Mouse (Mus musculus) spleen, postnatal 10 days (tissue): ENCODE measurements at regions not wholly inside any gene's neighbourhood (a gene's known extent, or its start where the extent isn't known, plus 50 kb on each side); places are given as distances from the start of the nearest gene placed in this dataset.

Experiments used
- DNase-seq, 2 experiments: peaks; one replicate each; pipeline ENCODE4 v3.0.0; 2021 to 2022; ENCODE audit warnings: low spot score in 2 of 2

- no peak for DNase-seq
Measured at GRCm38 (mm10) chr2:92704035-92704434, 104.5 kb downstream of the Chst1 start.

GRCm38 (mm10) chr2:92709668-92710067, 110.2 kb downstream of the Chst1 start:
- DNase-seq: no peak

GRCm38 (mm10) chr2:92711122-92711777, 111.7 kb downstream of the Chst1 start:
- DNase-seq: no peak

GRCm38 (mm10) chr2:92712266-92713144, 113.0 kb downstream of the Chst1 start:
- no peak for DNase-seq

GRCm38 (mm10) chr2:92717706-92718105, 118.2 kb downstream of the Chst1 start:
- no peak for DNase-seq

DNA sequence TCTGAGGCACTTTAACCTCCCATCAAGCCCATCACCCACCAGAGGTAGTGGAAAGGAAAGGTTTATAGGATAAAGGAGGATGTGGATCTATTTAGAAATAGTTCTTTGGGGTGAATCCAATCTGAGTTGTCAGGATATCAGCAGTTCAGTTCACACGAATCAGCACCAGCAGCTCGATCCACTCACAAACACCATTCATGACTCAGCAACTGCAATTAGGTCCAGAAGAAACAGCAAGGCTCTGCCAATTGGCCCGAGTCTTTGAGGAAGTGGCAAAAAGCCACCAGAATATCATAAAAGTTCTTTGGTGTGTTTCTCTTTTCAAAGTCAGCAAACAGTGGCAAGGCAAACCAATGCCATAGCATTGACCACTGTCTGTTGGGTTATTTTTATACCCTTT, 122.4 kb downstream of the Chst1 start:
- DNase-seq: no peak

- no peak for DNase-seq
Measured at GRCm38 (mm10) chr2:92723618-92724263, 124.2 kb downstream of the Chst1 start.

GRCm38 (mm10) chr2:92726640-92727039, 127.1 kb downstream of the Chst1 start:
- no peak for DNase-seq

GRCm38 (mm10) chr2:92727241-92727640, 127.7 kb downstream of the Chst1 start:
- no peak for DNase-seq

DNA sequence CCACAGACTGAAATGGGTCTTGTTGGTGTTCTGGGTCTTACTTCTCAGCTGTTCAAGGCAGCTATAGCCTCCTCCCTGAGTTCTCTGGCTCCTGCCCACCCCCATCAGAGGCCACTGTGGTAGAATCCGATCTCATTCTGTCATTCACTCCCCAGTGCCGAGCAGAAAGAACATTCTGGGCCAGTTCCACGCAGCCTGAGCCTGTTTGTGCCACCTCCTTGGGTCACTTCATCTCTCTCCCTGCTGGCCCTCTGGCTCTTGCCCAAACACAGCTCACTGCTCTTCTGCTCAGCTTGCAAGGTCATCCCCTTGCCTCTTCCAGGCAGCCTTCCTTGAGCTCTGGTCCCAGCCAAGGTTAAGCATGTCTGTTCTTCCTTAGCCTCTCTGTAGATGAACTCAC, 128.9 kb downstream of the Chst1 start:
- no peak for DNase-seq

DNA sequence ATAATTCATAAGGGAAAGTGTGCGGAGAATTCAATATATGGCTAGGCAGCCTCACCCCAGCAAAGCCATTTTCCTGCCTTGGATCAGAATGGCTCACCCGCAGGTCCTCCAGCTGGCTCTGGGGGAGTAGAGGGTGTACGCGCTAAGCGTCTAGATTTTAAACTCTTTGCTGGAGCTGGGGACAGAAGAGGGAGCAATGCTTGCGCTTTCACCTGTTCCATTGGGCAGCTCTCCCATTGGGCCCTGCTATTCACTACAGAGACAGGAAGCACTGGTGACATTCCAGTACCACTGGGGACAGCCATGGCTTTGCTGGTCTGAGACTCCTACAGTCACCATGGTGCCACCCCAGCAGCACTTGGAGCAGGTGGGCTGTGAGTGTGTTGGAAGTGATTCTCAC, 130.9 kb downstream of the Chst1 start:
- no peak for DNase-seq

GRCm38 (mm10) chr2:92733403-92733802, 133.9 kb downstream of the Chst1 start:
- DNase-seq: no peak

DNA sequence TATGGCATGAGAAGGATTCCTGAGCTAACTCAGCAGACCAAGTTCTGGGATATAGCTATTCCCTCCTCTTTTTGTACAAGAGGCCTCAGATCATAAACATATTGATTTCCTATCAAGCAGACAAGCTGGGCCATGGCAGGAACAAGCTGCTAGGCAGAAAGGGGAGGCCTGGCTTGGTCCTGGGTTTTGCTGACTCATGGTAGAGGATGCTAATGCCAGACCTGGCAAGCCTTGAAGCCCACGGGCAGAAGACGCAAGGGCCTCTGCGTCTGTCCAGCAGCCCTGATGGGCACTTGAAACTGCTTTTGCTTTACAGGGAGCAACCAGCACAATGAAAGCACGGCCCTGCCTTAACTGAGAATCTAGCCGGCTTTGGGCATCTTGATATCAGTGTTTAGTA, 136.3 kb downstream of the Chst1 start:
- DNase-seq: no peak

- no peak for DNase-seq
Measured at GRCm38 (mm10) chr2:92737301-92737700, 137.8 kb downstream of the Chst1 start.

- no peak for DNase-seq
Measured at GRCm38 (mm10) chr2:92739576-92739975, 140.1 kb downstream of the Chst1 start.

DNA sequence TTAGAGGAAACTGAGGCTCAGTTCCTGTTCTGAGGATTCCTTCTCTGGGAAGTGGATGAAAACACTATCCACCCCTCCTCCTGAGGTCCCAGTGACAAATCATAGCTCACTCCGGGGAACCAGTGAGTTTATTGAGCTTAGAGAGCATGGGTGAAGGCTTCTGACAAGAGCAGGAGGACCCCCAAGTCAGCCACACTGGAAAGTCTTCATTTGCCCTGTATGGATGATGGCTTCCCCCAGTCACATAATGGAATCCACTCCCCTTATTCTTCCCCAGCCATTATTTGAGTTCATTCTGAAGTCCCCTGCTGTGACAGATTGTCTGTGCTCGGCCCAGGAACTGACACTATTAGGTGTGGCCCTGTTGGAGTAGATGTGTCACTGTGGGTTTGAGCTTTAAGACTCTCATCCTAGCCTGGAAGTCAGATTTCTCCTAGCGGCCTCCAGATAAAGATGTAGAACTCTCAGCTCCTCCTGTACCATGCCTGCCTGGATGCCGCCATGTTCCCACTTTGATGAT, 141.3 kb downstream of the Chst1 start:
- DNase-seq: no peak

DNA sequence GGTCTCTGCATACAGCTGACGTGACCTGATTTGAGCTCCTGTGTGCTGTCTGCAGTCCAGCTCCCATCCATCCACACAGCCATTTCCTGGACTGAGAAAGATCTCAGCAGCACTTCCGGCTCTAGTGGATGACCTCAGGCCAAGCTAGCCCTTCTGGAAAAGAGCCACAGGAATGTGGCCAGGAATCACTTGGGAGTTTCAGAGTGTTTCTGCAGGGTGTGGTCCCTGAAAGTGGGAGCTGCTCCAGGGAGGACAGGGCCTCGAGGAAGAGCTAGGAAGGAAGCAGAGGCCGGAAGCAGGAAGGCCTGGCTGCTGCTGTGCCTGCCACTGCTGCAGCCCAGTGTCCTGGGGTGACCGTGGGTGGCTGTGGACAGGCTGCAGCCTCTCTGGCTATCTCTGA, 142.5 kb downstream of the Chst1 start:
- peak in 1 of 2 experiments; percentile 26 for DNase-seq

DNA sequence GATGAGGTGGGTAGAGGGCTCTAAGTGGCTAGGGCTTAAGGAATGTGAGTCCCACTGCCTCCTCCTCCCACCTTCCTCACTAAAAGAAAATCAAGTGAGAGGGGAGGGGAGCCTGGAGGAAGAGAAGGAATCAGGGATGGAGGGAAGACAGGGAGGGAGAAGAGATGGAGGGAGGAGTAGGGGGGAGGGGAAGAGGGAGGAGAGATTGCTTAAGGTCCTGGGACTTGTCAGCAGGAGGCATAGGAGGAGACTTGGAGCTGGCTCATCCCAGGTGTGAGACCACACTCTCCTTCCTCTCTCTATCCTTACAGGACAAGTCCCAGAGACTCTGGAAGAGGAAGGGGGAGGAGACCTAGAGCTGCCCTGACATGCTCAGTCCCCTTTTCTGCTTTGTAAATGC, 143.2 kb downstream of the Chst1 start:
- no peak for DNase-seq

DNA sequence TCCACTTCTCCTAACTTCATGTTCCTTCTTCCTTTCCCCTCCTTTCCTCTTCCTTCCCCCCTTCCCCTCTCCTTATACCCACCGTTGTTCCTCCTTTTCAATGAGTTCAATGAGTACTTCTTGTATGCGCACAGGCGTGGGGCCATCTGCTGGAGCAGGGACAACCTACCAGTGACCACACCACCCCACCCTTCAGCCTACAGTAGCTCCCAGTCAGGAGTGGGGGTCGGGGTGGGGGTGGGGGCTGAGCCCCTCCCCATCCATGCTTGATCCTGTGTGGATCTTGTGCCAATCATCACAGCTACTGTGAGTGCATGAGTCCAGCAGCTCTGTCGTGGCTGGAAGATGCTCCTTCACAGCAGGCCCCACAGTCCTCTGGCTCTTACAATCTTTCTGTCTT, 143.6 kb downstream of the Chst1 start:
- DNase-seq: no peak

GRCm38 (mm10) chr2:92743911-92744310, 144.4 kb downstream of the Chst1 start:
- no peak for DNase-seq

DNA sequence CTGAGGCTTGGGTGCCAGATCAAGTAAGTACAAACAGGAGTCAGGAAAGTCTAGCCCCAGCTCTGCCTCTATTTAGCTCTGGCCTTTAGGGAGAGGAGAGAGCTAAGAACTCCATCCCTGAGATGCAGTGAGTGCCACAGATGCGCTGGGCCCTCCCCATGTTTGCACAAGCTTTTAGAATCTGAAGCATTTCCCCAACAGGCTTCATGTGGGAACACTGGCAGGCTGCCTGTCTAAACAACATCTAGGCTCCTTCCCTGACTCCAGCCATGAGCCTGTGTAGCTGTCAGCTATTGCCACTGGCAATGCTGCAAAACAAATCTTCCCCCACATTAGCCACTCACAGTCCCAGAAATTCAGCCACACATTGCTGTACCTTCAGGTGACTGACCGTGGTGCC, 147.9 kb downstream of the Chst1 start:
- no peak for DNase-seq

DNA sequence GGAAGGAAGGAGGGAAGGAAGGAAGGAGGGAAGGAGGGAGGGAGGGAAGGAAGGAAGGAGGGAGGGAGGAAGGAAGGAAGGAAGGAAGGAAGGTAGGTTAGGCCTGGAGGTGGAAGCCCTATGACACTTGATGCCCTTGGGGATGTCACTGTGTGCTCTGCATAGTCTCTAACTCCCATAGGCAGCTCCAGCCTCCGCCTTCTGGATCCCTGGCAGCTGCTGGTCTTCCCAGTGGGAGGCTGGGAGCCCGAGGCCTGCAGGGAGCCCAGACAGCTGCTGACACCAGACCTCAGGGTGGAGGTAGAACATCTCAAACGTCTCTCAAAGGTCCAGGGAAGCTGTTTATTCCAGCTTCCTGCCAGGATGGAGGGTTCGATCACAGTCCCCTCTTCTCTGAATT, 150.6 kb downstream of the Chst1 start:
- no peak for DNase-seq

DNA sequence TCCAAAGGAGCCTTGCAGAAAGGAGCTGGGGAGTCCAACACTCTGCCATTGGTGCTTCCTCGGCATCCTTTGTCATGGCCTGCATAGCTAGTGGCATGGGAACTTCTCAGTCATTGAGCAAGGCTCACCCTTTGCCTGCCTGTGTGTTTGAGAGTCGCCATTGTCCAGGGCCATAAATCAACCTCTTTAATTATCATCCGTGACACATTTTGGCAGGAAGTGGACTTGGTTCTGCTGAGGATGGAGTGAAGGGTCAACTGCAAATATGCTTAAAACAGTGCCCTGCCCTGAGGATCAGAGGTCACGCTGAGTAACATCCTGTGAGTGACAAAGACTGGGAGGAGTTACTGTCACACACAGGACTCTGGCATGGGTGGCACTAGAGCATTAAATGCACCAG, 151.2 kb downstream of the Chst1 start:
- no peak for DNase-seq
